Mouse (Mus musculus): ENCODE results near the gene Tnik.

GRCm38 (mm10) chr3:28343661-28344060 lies 80.6 kb downstream of the Tnik start:
- TF ChIP-seq CTCF (conservative IDR thresholded peaks at IDR 0.05; ENCODE audit: low read length) (no peak), NANOG (IDR thresholded peaks at IDR 0.05; ENCODE audit: borderline replicate concordance, low read length) (no peak), POU5F1 (IDR thresholded peaks at IDR 0.05; ENCODE audit: borderline replicate concordance, low read length) (no peak)

All from E14TG2a.4 (cell line).